Mouse (Mus musculus): ENCODE measurements at regions not wholly inside any gene's neighbourhood (a gene's known extent, or its start where the extent isn't known, plus 50 kb on each side); places are given as distances from the start of the nearest gene placed in this dataset.

DNA sequence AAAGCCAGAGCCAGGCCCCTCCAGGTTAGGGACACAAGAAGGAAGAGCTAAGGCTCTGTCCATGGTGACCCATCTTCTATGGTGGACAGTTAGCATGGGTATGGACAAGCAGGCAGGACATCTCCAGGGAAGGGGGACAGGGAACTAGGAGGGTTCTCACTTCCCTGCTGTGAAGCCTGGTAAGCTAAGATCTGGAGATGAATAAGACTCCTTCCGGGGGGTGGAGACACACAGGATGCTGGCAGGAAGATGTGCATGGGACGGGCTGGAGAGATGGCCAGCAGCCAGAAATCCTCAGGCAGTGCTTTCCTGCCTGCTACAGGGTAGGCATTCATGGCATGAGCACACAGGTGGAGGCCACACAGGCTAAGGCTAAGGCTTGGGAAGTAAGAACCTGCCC, 198.2 kb upstream of the Ppp2r2d start:
- TF ChIP-seq CTCF (IDR thresholded peaks at IDR 0.05; ENCODE audit: low read depth) (no peak), EP300 (IDR thresholded peaks at IDR 0.05; ENCODE audit: low read depth) (no peak)
